Mouse (Mus musculus) spleen, postnatal 36 days (tissue): ENCODE data around the gene Cplx3.

Source experiments
- DNase-seq, 2 experiments: peaks; one replicate each; pipeline ENCODE4 v3.0.0; 2022; ENCODE audit warnings: low spot score in 2 of 2, mixed read lengths in 1 of 2

Gene Cplx3

DNA sequence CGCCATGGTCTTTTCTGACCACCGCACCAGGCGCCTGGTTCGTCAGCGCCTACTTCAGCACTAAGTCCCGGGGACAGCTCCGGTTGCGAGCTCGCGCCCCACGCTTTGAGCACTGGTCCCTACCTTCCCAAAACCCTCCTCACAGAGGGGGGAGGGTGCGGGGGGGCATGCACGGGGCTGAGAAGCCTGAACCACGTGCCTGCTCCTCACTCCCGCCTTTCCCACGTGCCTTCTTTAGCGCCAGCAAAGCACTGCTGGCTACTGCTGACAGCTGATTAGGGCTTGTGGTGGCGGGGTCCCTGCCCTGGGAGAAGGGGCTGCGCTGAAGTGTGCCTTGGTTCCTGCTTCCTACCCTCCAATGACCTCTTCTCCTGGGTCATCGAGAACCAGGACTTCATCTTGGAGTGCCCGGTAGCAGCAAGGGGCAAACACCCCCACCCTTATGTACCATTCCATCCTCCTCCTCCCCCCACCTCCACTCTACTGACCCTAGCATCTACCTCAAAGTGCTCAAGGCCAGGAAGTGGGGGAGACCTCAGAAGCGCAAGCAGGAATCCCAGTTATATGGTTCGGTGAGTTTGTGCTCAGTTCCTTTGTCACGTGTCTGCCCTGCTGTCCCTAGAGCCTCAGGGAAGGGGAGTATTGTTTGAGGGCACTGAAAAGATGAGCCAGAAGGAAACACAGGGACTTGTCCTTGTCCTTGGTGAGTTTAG is at the start of gene Cplx3:
Gene Cplx3 (minus strand): TSS at position 143 of the 713 bp plus-strand sequence.
- DNase-seq = no peak

DNA sequence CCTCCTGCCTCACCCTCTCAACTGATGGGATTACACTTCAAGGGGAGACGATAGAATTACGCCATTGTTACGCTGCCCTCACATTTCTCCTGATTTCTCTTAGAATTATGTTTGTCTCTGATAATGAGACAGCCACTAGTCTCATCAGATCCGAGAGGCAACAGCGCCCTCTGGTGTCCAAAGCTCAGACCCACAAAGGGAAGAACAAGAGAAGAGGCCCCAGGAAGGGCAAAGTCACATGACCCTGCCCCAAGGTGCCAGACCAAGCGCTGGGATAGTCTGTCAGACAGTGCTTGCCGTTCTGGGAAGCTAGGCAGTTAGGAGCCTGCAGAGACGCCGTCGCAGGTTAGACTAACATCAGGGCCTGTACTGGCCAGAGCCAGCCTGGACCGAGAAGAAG is 49.7 kb upstream of the Cplx3 start:
- DNase-seq = peak; percentile 88 to 95

GRCm38 (mm10) chr9:57654966-57655365 is 48.9 kb upstream of the Cplx3 start:
- no peak for DNase-seq

DNA sequence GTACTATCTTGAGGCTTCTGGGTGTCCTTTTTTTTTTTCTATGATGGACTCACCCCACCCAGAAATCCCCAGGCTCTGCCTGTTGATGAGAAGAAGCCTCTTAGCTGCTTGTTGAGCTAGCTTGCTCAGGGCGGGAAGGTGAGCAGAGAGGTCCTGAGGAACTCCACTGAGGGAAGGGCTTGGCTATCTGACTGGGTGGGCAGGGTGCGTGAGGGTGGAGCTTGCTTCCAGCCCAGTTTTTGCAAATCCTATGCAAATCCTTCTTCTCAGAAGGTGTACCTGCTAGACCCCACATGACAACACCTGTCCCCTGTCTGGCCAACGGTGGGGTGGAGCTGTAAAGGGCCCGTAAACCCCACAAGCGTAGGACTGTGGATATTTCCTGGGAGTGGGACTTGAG is 47.2 kb upstream of the Cplx3 start, which contains the start of gene Csk:
Gene Csk (minus strand): TSS at position 349 of the 400 bp plus-strand sequence.
- peak; percentile 50 to 58 for DNase-seq

DNA sequence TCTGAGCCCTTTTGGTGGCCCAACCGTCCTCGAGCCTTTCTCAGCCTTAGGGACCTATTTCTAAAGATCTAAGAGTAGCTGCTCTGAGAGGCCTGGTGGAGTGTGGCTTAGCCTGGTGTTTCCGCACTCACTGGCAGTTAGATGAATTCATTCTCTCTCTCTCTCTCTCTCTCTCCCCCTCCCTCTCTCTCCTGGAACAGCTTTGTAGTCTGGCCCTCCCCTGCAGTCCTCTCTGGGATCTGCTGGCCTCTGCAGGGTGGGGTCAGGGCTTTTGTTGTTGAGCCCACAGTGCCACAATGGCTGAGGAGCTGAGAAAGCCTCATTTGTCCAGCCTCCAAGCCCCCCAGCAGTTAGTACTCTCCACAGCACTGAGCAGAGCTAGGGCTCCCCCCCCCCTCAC is 46.8 kb upstream of the Cplx3 start:
- no peak for DNase-seq

DNA sequence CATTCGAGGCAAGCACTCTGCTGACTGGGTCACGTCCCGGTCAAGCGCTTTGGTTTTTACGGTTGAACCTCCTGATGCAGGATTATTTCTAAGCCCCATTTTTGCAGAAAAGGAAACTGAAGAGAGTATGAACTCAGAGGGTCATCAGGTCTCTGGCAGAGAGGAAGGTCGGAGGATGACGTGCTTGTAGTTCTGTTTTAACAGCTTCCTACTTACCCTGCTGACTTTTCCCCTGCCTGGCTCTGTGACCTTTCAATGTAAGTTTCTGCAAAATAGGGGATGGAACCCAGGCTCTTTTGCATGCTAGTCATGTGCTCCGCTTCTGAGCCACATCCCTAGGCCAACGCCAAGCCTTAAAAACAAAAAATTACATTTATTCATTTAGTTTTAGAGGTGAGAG is 46.3 kb upstream of the Cplx3 start:
- DNase-seq = peak; percentile 66 to 75

DNA sequence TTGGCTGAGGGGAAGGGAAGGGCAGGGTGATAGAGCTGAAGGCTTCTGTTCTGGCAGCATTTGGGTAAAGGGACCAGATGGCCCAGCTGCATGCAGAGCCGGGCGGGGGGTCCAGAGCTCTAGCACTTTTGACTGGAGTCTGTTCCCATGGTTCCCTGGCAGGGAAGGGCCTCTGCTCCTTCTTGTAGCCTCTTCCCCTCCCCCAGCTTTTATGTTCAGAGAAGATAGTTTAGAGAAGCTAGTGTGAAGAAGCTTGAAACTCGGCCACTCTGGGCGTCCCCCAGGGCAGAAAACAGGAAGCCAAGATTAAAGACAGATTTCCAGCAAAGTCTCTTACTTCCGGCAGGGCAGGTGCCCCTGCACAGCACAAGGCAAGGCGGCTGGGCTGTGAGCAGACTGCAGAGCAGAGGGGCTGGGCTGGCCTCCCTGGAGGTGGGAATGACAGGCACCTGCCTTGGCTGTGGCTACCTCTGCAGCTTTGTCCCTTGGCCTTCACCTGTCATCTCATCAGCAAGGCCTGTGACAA is 44.8 kb upstream of the Cplx3 start:
- DNase-seq = peak; percentile 86 to 87

GRCm38 (mm10) chr9:57650130-57650785 is 44.2 kb upstream of the Cplx3 start:
- DNase-seq = peak in 1 of 2 experiments; percentile 63

DNA sequence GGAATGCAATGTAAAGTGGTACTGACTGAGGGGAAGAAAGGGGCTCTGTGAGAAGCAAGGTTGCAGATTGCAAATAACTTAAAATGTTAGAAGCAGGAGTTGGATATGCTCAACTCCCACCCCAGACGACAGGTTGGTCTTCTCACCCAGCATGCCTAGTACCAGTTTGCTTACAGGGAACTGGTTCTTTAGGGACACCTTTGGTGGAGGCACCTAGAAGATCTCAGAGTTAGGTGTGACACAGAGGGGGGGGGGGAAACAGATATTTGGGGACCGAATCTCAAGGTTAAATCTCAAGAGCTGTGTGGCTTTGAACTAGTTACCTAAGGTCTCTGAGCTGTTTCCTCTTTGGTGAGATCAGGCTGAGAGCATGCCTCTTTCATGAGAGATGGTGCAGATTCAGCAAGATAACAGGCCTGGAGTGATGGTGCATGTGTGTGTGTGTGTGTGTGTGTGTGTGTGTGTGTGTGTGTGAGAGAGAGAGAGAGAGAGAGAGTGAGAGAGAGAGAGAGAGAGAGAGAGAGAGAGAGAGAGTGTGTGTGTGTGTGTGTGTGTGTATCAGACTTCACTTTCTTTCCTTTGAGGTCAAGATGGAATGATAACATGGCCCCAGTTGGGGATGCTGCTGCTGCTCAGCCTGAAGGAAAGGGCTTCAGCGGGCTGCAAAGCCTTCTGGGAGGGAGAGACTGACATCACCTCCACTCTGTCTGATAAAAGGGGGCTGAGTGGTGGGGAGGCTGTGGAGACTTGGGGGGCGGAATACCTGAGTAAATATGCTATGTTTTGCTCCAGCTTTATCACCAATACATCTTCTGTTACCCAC is 41.4 kb upstream of the Cplx3 start:
- peak in 1 of 2 experiments; percentile 17 for DNase-seq

- DNase-seq = peak; percentile 74 to 78
These were observed 40.5 kb upstream of the Cplx3 start for GRCm38 (mm10) chr9:57646551-57647103.

- peak; percentile 94 for DNase-seq
These were observed 39.1 kb upstream of the Cplx3 start for GRCm38 (mm10) chr9:57644944-57645893.

DNA sequence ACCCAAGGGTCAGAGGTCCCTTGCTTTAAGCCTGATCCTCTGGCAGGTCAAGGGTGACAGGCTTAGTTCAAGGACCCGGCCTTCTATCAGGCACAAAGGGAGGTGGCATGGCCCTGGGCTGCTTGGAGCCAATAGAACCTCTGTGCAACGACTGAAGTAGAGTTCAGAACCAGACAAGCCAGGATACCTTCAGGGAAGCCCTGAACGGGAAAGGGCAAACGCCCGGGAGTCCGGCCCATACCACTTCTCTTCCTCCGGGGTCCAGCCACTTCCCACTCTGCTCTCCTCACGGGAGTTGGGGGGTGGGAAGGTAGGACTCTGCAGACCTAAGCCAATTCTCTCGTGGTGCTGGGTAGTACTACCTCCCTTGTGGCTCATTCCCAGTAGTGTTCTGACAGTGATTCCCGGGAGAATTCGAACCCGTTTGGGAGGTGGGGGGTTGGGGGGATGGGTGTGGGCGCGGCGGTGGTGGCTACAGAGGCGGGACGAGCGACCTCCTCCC is 38.4 kb upstream of the Cplx3 start:
- DNase-seq = no peak

DNA sequence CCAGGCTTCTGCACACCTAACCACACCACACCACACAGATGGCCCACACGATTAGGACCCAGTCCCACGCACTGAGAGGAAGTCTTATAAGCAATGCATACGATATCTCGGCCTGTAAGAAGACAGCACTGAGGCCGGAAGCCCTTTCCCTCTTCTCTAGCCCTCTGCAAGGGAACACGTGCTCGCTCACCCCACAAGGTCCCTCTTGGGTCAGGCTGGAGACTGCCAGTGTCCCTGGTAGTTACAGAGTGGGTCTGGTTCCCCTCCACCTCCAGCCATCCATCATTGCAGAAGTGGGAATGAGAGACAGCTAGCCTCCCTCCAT is 37.7 kb upstream of the Cplx3 start:
- peak; percentile 76 to 82 for DNase-seq

- peak; percentile 81 to 82 for DNase-seq
These were observed 37.2 kb upstream of the Cplx3 start for GRCm38 (mm10) chr9:57643169-57643855.

DNA sequence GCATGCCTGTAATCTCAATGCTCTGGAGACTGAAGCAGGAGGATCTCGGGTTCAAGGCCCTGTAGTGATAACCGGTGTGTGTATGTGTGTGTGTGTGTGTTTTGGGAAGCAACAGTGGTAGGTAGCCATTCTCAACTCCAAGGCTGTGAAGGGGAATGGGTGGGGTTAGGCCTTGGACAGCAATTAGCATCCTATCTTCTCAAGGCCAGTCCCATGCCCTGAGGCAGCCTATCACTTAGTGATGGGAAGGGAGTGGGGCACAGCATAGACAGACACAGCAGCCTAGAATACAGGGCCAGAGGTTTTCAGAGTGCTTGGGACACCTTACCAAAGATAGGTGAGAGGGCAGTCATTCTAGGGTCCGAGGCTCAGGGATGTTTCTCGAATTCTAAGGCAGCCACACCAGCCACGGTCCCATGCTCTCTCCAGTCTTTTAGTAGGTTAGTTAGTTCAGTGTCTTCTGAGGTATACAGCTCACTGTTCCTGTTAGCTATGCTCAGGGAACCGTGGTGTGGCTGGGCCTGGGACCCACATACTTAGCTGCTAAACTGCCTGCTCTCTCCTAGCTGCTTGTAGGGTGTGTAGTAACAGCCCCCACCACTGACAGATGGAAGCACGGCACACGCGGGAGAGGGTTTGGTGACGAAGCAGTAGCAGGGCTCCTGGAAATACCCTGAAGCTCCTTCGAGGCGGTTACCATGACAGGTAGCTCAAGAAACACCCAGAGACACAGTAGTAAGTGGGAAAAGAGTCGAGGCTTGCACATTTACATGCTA is 35.9 kb upstream of the Cplx3 start:
- DNase-seq = peak in 1 of 2 experiments; percentile 49

DNA sequence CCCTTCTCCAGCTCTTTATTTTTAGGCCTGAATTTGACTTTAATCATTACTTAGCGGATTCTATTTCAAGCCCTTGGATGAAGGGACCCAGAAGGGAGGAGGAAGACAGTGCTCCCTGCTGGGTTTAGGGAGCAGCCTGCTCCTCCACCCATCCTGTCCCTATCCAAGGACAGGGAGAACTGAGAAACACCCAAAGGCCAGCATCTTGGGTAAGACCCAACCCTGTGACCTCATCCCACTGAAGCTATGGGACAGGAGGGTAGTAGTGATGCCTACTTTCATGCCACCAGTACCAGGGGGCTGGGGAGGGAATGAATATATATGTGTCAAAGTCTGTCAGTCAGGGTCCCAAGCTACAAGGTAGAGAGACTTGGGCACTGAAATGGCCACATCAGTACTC is 34.9 kb upstream of the Cplx3 start:
- DNase-seq = no peak

DNA sequence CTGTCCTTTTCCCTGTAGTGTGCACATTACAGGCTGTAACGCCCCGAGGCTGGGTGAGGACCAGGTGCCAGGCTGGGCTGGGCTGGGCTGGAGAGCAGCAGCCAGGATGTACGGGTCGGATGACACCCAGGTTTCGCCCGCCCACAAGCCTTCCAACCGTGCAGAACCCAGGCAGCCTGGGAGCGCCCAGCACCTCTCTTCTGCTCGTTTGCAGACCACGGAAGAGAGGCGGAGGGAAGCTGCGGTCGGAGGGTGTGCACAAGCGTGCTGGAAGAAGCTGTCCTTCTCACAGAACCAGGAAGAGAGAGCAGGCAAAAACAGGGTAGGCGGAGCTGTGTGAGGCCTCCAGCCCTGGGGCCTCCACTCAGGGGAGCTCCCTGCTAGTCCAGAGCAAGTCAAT is 34.3 kb upstream of the Cplx3 start:
- peak; percentile 98 to 99 for DNase-seq

- DNase-seq = no peak
These were observed 33.7 kb upstream of the Cplx3 start for GRCm38 (mm10) chr9:57639661-57640328.
